Mouse (Mus musculus) kidney, embryonic 16.5 days (tissue): ENCODE results near the gene Tnr. TPM values are rescaled to one million over a fixed set of nuclear protein-coding genes. Genes with fewer than 3 reads are reported as not detected.

Source experiments
- ATAC-seq: fragments of 200-750 bp; cut with Nextera tagmentation; 2 replicates; pipeline ENCODE4 v1.8.0; 2017; ENCODE audit warnings: moderate TSS enrichment; ENCODE audit not compliant: low FRiP score, low TSS enrichment
- H3K27ac ChIP-seq: fragments of 300-500 bp; sonication (generic); 2 replicates; pipeline ENCODE4 v1.5.1; 2014; ENCODE audit warnings: low read length
- H3K27me3 ChIP-seq: fragments of 300-500 bp; sonication (generic); 2 replicates; pipeline ENCODE4 v1.6.1; 2014; ENCODE audit warnings: low read length, control low read depth, mixed read lengths; ENCODE audit not compliant: insufficient read depth
- H3K36me3 ChIP-seq: fragments of 300-500 bp; sonication (generic); 2 replicates; pipeline ENCODE4 v1.6.1; 2014; ENCODE audit warnings: low read length, control low read depth, mixed read lengths; ENCODE audit not compliant: insufficient read depth
- H3K4me1 ChIP-seq: fragments of 300-500 bp; sonication (generic); 2 replicates; pipeline ENCODE4 v1.6.1; 2014; ENCODE audit warnings: low read length, control low read depth, mixed read lengths; ENCODE audit not compliant: insufficient read depth
- H3K4me2 ChIP-seq: fragments of 300-500 bp; sonication (generic); replicated peaks from 2 replicates; pipeline ENCODE4 v1.6.1; 2014; ENCODE audit warnings: low read depth, low read length
- H3K4me3 ChIP-seq: fragments of 300-500 bp; sonication (generic); 2 replicates; pipeline ENCODE4 v1.5.1; 2014; ENCODE audit warnings: mild to moderate bottlenecking, low read length
- H3K9ac ChIP-seq: fragments of 300-500 bp; sonication (generic); replicated peaks from 2 replicates; pipeline ENCODE4 v1.6.1; 2014; ENCODE audit warnings: low read length
- H3K9me3 ChIP-seq: fragments of 300-500 bp; sonication (generic); 2 replicates; pipeline ENCODE4 v1.6.1; 2016; ENCODE audit warnings: low read length, control low read depth
- WGBS: fragments of 180-500 bp; shearing (Covaris S2); extraction: QIAGEN DNeasy Blood & Tissue Kit; methylation state at CpG from one replicate; pipeline ENCODE4 v1.1.7; 2014; 5-methylcytosine and 5-hydroxymethylcytosine counted together
- polyA plus RNA-seq: library from polyadenylated mRNA; unstranded; fragments of >200 nt; fragmentation: Nextera tagmentation; extraction: Ambion mirVana; gene quantifications from 2 replicates; pipeline ENCODE4 v1.2.1, GENCODE M21; 2015

Tnr gene
- polyA plus RNA-seq, 1 experiment from 2014 or later = not detected

- no peaks in the 10 kb centered on the region for H3K36me3 ChIP-seq
- H3K4me2 ChIP-seq = no peak overlapping the region
- H3K9me3 ChIP-seq = no peaks in the 10 kb centered on the region
- no peak overlapping the region for H3K9ac ChIP-seq
- no peak for ATAC-seq
- no peak overlapping the region for H3K27ac ChIP-seq
- no peak overlapping the region for H3K4me3 ChIP-seq
- 90% methylated on average over 2 of the region's 2 CpGs for WGBS
- no peaks in the 10 kb centered on the region for H3K4me1 ChIP-seq
- H3K27me3 ChIP-seq = no peaks in the 10 kb centered on the region
Observed at GRCm38 (mm10) chr1:159792546-159792945, 269.0 kb downstream of the Tnr start.

- H3K9ac ChIP-seq = no peak overlapping the region
- H3K36me3 ChIP-seq = no peaks in the 10 kb centered on the region
- ATAC-seq = no peak
- no peaks in the 10 kb centered on the region for H3K4me1 ChIP-seq
- no peak overlapping the region for H3K4me2 ChIP-seq
- WGBS = 78% methylated on average over 2 of the region's 2 CpGs
- H3K27me3 ChIP-seq = no peaks in the 10 kb centered on the region
- no peak overlapping the region for H3K4me3 ChIP-seq
- no peak overlapping the region for H3K27ac ChIP-seq
- no peaks in the 10 kb centered on the region for H3K9me3 ChIP-seq
Observed at GRCm38 (mm10) chr1:159796021-159796420, 272.5 kb downstream of the Tnr start.

GRCm38 (mm10) chr1:159800366-159800765, 276.8 kb downstream of the Tnr start:
- Histone ChIP-seq H3K9ac (no peak overlapping the region), H3K9me3 (no peaks in the 10 kb centered on the region), H3K27ac (no peak overlapping the region), H3K27me3 (no peaks in the 10 kb centered on the region), H3K4me2 (no peak overlapping the region), H3K4me1 (no peaks in the 10 kb centered on the region), H3K4me3 (no peak overlapping the region), H3K36me3 (no peaks in the 10 kb centered on the region)
- 52% methylated on average over 5 of the region's 5 CpGs for WGBS
- ATAC-seq = no peak

GRCm38 (mm10) chr1:159801753-159802152, 278.2 kb downstream of the Tnr start:
- no peak overlapping the region for H3K27ac ChIP-seq
- H3K4me1 ChIP-seq = no peaks in the 10 kb centered on the region
- H3K36me3 ChIP-seq = no peaks in the 10 kb centered on the region
- no peak overlapping the region for H3K4me2 ChIP-seq
- H3K4me3 ChIP-seq = no peak overlapping the region
- 60% methylated on average over 4 of the region's 4 CpGs for WGBS
- ATAC-seq = no peak
- H3K9ac ChIP-seq = no peak overlapping the region
- H3K9me3 ChIP-seq = 0 out of 2 replicates have a peak, but pooled peaks cover 4% of the 10 kb centered on the region
- no peaks in the 10 kb centered on the region for H3K27me3 ChIP-seq

GRCm38 (mm10) chr1:159803711-159804110, 280.1 kb downstream of the Tnr start:
- Histone ChIP-seq H3K4me3 (no peak overlapping the region), H3K27me3 (no peaks in the 10 kb centered on the region), H3K4me1 (no peaks in the 10 kb centered on the region), H3K4me2 (no peak overlapping the region), H3K36me3 (no peaks in the 10 kb centered on the region), H3K9ac (no peak overlapping the region), H3K27ac (no peak overlapping the region), H3K9me3 (0 out of 2 replicates have a peak, but pooled peaks cover 4% of the 10 kb centered on the region)
- no peak for ATAC-seq

- Histone ChIP-seq H3K4me1 (no peaks in the 10 kb centered on the region), H3K36me3 (no peaks in the 10 kb centered on the region), H3K9me3 (0 out of 2 replicates have a peak, but pooled peaks cover 4% of the 10 kb centered on the region), H3K9ac (no peak overlapping the region), H3K4me2 (no peak overlapping the region), H3K4me3 (no peak overlapping the region), H3K27ac (no peak overlapping the region), H3K27me3 (no peaks in the 10 kb centered on the region)
- WGBS = 53% methylated on average over 3 of the region's 3 CpGs
- ATAC-seq = no peak
Observed at GRCm38 (mm10) chr1:159809493-159809892, 285.9 kb downstream of the Tnr start.

- no peak overlapping the region for H3K4me2 ChIP-seq
- WGBS = 85% methylated on average over 2 of the region's 2 CpGs
- no peaks in the 10 kb centered on the region for H3K4me1 ChIP-seq
- no peaks in the 10 kb centered on the region for H3K36me3 ChIP-seq
- H3K27me3 ChIP-seq = no peaks in the 10 kb centered on the region
- H3K27ac ChIP-seq = no peak overlapping the region
- no peak for ATAC-seq
- no peak overlapping the region for H3K4me3 ChIP-seq
- no peaks in the 10 kb centered on the region for H3K9me3 ChIP-seq
- no peak overlapping the region for H3K9ac ChIP-seq
Observed at GRCm38 (mm10) chr1:159811805-159812204, 288.2 kb downstream of the Tnr start.

GRCm38 (mm10) chr1:159812820-159813411, 289.3 kb downstream of the Tnr start:
- H3K9me3 ChIP-seq = no peaks in the 10 kb centered on the region
- WGBS = 8% methylated on average over 7 of the region's 8 CpGs
- no peak overlapping the region for H3K9ac ChIP-seq
- ATAC-seq = peak; percentile 82
- H3K4me1 ChIP-seq = no peaks in the 10 kb centered on the region
- no peak overlapping the region for H3K4me2 ChIP-seq
- H3K36me3 ChIP-seq = no peaks in the 10 kb centered on the region
- no peak overlapping the region for H3K27ac ChIP-seq
- H3K27me3 ChIP-seq = no peaks in the 10 kb centered on the region
- no peak overlapping the region for H3K4me3 ChIP-seq

GRCm38 (mm10) chr1:159814348-159814747, 290.8 kb downstream of the Tnr start:
- H3K4me2 ChIP-seq = no peak overlapping the region
- no peaks in the 10 kb centered on the region for H3K36me3 ChIP-seq
- H3K27ac ChIP-seq = no peak overlapping the region
- ATAC-seq = no peak
- WGBS = 42% methylated on average over 3 of the region's 3 CpGs
- no peak overlapping the region for H3K4me3 ChIP-seq
- H3K27me3 ChIP-seq = no peaks in the 10 kb centered on the region
- H3K9me3 ChIP-seq = no peaks in the 10 kb centered on the region
- H3K9ac ChIP-seq = no peak overlapping the region
- no peaks in the 10 kb centered on the region for H3K4me1 ChIP-seq

- H3K36me3 ChIP-seq = no peaks in the 10 kb centered on the region
- H3K9ac ChIP-seq = no peak overlapping the region
- H3K9me3 ChIP-seq = no peaks in the 10 kb centered on the region
- WGBS = 18% methylated on average over 8 of the region's 8 CpGs
- no peak; the same call in 1 of the 2 replicates for ATAC-seq
- H3K4me3 ChIP-seq = no peak overlapping the region
- 0 out of 2 replicates have a peak, but pooled peaks cover 2% of the 10 kb centered on the region for H3K4me1 ChIP-seq
- H3K27ac ChIP-seq = no peak overlapping the region
- H3K4me2 ChIP-seq = no peak overlapping the region
- H3K27me3 ChIP-seq = no peaks in the 10 kb centered on the region
Observed at GRCm38 (mm10) chr1:159816614-159817371, 293.2 kb downstream of the Tnr start.
